Mouse (Mus musculus): ENCODE results near the gene Thoc7.
"Not testable (repeated sequence)": the region's sequence is repeated elsewhere in the genome, so short reads cannot be mapped to it uniquely, and the experiment has no call there.

The Thoc7 gene

DNA sequence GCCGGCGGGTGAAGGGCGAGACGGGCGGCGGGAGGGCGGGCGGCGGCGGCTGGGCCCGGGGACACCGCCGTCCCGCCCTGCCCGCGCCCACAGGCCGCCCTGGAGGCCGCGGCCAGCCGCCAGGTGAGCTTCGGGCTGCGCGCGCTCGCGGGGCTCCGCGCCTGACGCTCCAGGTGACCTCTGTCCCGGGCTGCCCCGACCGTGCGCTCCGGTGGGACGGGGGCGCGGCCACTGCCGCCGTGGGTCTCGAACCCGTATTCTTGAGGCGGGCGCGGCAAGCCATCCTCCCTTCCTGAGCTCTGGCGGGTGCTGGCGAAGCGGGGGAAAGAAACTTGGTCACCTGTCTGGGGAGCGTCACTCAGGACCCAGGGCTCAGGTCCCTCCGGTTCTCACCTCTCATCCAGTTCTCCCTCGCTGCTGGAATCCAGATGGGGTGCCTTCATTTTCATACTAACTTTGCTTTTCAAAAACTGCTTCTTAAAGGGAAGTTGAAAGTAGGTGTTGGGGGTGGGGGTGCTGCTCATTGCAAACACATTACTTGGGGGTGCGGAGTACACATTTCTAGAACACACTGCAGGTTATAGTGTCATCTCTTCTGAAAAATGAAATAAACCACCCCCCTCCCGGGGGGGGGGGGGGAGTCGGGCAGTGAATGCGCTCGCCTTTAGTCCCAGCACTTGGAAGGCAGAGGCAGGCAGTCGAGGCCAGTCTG lies at the start of gene Thoc7, which contains the start of gene Atxn7:
TSS of gene Thoc7 (minus strand) at position 452 of the 712 bp plus-strand sequence.
TSS of gene Atxn7 (plus strand) at position 40 of the 712 bp plus-strand sequence.
- DNase-seq (ENCODE audit: low spot score) = peak; percentile 36

DNA sequence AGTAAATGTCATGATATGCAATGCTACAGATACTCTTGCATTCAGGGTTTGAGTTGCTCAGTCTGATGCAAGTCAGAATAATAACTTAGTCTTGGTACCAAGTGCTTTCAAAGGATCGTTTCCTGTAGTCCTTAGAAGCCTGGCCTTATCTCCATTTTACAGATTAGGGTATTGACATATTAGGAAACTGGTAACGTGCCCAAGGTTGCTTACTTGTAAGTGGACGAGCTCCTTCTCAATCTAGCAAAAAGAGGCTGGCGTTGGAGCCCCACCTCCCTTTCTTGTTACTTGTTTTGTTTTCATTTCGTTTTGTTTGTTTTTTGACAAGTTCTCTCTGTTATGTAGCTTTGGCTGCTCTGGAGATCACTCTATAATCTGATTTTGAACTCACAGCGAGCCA lies 48.1 kb upstream of the Thoc7 start:
- no peak for DNase-seq (ENCODE audit: low spot score)

DNA sequence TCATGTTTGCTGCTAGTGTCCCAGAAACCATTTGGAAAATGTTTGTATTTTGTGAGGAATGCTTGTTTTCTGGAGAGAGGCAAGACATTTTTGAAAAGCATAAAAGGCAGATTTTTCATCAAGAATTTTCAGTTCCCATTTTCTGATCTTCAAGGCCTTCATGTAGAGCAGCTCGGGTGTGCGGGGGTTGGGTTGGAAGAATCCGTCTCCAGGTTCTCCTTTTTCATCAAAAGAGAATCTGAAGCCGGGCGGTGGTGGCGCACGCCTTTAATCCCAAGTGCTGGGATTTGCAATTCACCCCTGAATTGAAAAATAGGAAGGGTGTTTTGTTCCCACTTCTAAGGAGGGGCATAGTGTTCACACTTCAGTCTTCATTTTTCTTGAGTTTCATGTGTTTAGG lies 41.1 kb upstream of the Thoc7 start:
- DNase-seq (ENCODE audit: low spot score) = no peak

DNA sequence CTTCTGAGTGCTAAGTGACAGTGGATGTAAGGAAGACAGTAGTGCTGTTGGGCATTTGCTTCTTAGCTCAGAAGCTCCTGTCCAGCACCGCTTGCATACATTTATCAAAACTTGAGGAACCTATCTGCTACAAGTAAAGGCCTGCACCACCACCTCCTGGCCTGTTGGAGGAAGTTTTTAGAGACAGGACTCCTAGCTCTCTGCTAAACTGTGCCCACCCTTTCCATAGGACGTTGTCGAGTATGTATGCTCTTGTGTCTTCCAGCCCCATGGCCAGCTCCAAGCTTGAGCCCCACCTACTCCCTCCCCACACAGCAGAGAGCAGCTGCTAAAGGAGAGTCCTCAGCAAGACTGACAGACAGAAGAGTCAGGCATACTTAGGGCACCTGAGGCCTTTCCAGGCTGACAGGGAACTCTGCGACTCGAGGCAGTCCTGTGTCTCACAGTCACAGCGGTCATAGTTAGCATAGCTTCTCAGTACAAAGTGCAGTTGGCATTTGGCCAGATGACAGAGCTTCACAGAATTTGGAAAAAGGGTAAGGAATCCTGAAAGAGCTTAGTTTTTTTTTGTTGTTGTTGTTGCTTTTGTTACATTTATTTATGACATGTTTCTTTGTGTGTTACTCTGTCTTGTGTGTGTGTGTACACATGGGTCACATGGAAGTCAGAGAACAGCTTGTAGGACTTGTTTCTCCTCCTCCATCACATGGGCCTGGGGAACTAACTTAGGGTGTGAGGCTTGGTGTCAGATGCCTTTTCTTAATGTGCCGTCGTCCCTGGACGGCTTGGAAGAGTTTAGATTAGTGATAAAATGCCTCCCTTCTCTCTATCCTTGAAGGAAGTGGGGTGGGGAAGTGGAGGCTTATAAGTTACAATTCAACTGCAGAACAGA lies 33.8 kb upstream of the Thoc7 start:
- DNase-seq (ENCODE audit: low spot score) = peak; percentile 26

DNA sequence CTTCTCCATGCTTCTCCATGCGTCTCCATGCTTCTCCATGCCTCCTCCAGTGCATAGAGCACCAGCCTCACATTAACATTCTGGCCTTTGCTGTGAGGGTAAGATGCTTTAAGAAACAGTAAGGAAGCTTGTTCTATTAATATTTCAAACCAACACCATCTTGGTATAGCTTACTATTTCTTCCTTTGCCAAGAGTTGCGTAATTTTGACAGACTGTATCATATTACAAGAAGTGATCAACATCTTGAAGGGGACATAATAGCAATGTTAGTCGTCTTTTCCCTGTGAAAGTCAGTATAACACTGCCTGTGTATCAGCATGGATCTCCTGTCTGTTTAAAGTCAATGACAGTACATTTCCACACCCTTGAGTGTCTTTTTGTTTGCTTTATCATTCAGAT lies 29.1 kb upstream of the Thoc7 start:
- DNase-seq (ENCODE audit: low spot score) = no peak

DNA sequence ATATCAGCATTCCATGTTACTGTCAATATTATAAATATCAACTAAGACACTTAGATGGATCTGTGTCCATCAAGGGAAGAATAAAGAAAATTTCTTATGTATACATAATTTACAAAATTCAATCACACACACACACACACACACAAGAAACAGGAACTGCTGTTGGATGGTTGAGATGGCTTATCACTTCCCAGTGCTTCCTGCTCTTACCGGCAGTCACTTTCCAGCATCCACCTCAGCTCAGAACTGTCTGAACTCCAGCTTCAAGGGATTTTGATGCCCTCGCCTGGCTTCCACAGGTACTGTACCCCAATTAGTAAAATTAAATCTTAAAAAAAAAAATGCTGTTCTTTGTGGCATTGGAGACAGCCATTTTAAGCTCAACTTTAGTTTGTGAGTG lies 26.7 kb upstream of the Thoc7 start:
- DNase-seq (ENCODE audit: low spot score) = no peak

DNA sequence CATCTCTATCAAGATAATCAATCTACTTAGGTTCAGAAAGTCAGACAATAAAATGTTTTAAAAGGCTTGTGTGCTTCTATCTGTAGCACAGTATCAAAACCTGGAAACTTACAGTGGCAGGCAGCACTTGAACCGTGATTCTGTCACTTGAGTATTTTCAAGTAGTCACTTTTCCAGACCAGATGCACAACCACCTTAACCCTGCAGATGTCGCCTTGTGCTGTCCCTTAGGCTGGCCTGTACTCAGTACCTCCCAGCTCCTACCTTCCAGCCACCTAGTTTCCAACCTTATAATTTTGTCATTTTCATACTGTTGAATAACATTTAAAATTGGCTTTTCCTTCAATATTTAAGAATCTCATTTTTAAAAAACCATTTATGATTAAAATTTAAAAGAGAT lies 20.5 kb upstream of the Thoc7 start:
- DNase-seq (ENCODE audit: low spot score) = no peak

DNA sequence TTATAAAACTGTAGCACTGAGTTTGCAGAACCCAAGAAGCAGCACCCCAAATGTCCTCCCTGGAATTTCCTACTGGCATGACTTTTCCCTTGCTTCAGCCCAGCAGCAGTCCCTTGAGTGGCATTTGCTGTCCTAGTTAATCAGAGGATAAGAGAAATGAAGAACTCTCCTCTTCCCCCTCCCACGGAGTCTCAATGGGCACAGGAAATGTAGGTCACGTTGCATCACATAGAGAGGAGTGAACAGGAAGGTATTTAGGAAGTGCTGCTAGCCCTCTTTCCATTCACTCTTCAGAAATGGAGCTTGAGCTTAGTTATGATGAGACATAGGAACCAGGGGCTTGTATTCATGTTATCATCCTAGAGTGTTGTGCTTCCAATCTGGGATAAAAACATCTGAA lies 19.6 kb upstream of the Thoc7 start:
- DNase-seq (ENCODE audit: low spot score) = no peak

DNA sequence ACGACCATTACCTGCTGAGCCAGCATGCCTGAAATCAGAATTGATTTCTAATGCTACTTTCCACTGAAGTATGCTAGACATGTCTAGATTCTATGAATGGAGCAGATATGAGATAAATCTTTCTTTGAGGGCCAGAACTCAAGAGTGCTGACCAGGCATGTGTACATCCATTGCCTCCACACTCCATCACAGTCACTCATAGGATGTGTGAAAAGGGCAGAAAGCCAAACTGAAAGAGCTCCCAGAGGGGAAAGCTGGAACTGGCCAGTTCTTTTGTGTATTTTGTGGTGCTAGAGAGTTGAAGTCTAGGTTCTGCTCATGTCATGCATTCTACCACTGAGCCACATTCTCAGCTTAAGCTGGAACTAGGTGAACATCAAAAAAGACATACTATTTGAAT lies 15.8 kb upstream of the Thoc7 start:
- no peak for DNase-seq (ENCODE audit: low spot score)

DNA sequence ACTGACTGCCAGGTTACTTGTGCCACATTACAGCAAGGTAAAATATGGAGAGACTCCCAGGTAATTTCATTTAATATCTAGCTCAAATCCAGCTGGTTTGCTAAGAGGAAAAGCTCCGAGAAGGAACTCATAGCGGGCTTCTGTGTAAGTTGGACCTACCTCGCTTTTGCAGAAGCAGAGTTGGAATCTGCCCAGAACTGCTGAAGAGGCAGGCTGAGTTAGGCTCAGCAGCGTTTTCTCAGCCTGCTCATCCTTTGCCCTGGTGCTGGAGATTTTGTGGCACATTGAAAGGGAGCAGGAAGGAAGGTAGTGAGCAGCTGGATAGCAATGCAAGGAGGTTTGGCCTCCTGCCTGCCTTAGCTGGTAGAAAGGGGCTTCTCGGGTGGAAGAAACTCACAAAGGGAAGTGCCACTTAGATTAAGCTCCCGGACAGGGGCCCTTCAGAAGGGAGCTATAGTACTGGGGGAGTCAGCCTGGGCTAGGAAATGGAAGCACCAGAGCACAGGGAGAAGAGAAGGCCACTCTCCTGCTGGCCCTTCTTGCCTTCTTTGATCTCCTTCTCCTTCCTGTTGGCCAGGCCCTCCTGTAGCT lies 10.1 kb upstream of the Thoc7 start:
- DNase-seq (ENCODE audit: low spot score) = no peak

DNA sequence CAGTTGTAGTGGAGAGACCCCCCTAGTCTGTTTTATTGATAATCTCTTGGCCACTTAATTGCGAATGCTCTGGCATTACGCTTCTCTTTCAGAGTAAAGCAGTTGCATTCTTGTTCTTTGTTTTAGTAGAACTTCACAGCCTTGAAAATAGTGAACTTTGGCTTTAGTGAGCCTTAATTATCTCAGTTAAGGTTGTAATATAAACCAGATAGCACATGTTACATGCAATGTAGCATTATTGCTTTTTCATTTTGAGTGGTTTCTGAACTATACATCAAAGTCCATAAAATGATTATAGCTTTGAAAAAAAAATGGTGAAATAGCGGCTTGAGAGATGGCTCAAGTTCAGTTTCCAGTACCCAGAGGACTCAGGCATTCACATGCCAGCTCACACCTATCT lies 8.9 kb upstream of the Thoc7 start:
- no peak for DNase-seq (ENCODE audit: low spot score)

DNA sequence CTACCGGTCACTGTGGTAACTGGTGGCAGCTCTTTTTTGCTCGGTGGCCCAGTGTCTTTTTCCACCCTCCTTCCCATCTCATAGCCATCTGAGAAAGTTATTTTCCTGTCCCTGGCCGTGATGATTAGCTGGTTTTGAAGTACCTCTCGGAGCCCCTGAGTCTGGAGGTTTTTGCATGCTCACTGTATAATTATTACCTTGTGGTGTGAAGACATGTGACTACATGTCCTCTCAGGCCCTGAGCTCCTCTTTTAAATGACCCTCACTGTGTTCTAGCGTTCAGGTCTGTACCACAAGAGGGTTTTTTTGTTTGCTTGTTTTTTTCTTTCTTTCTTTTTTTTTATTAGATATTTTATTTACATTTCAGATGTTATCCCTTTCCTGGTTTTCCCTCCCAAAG lies 6.8 kb upstream of the Thoc7 start:
- no peak for DNase-seq (ENCODE audit: low spot score)

DNA sequence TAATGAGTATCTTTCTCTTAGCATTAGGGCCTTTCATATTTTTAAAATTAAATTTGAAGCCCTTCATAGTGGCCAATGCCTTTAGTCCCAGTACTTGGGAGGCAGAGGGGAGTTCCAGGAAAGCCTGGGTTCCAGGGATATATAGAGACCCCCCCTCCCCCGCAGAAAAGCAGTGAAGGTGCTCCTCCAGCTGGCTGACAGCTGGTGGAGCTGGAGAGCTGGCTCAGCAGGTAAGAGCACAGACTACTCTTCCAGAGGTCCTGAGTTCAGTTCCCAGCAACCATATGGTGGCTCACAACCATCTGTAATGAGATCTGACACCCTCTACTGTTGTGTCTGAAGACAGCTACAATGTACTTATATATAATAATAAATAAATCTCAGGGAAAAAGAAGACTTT lies 6.0 kb upstream of the Thoc7 start:
- DNase-seq (ENCODE audit: low spot score) = no peak

DNA sequence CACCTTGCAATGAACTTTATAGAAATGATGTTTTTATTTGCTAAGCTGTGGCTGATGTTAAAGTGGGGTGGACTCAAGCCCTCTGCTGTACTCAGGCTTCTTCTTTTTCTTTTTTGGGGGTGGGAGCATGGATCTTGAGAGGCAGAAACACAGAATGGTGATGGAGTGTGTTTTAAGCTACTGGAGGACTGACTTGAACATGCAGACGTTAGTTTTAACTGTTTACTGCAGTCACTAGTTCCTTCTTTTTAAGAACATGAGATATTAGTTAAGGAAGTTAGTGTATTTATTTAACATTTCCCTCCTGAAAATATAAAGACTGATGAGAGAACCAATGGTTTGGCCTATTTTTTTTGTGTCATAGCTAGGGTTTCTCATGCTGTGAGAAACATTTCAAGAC lies 1.9 kb upstream of the Thoc7 start:
- DNase-seq (ENCODE audit: low spot score) = no peak

DNA sequence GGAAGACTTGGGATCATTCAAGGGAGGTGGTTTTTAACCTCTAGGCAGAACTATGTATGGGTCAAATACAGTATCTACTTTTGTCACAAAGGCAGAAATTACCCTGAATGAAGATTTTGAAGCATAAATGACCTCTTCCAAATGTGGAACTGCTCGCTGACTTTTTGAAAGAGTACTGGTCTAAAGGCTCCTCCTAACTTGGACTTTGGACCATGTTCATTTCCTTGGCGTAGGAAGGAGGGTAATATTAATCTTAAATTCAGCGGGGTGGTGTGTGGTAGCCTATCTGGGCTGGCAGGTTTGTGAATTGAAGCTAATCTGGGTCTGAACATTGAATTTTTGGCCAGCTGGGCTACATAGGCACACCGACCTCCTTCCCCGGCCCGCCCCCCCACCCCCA lies 824 bp upstream of the Thoc7 start:
- DNase-seq (ENCODE audit: low spot score) = no peak

DNA sequence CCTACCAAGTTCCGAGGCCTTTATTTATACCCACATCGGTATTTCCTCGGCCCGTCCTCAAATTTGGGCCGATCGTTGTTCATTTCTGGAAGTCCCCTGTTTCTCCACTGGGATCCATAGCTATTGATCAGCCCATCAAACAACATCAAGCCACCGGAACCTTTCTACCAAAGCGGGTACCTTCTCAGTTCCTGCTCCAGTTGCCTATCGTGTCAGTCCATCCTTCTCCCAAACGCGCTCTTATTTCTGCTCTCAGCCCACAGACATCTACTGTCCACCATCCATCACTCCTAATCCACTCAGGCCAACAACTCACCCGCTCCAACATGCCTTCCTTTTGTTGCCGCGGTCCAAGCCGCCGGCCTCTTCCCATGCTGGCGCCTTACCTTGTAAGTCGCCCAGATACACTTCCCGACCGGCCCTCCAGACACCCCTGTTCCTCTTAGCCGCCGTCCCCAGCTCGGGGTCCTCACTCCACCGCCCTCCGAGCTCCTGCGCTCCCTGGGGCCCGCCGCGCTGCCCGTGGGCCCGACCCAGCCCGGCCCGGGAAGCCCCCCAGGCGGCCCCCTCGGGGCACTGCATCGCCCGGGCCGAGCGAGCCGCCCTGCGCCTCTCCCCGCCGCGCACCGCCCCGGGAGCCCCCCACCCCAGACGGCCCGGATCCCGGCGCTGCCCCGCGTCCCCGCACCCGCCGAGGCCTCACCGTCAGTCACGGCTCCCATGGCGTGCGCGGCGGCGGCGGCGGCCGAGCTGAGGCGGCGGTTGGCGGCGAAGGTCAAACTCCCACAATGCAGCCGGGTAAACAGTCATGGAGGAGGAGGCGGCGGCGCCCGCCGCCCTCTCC lies 948 bp downstream of the Thoc7 start:
- DNase-seq (ENCODE audit: low spot score) = peak; percentile 68

DNA sequence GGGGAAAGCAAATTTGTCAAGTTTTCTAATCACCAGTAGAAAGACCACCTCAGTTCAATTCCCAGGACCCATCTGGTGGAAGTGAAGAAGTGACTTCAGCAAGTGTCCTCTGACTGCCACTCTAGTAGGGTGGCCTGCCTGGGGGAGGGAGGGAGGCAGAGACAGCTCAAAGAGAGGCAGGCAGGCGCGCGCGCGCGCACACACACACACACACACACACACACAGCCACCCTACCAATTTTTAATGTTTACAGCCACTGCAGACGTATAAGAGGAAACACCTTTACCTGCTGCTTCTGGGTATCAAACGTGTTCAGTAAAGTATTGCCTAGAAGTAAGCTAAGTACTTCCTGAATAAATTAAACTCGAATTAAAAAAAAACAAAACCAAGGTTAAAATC lies 1.6 kb downstream of the Thoc7 start:
- DNase-seq (ENCODE audit: low spot score) = no peak

DNA sequence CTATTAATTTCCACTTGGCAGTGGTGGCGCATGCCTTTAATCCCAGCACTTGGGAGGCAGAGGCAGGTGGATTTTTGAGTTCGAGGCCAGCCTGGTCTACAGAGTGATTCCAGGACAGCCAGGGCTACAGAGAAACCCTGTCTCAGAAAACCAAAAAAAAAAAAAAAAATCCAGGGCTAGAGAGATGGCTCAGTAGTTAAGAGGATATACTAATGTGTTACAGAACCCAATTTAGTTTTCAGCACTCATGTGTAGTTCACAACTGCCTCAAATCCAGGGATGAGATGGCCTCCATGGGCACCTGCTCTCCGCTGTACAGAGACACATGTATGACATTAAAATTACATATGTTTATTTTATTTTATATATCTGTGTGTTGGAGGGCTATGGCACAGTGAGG lies 9.5 kb downstream of the Thoc7 start:
- DNase-seq (ENCODE audit: low spot score) = not testable (repeated sequence)

DNA sequence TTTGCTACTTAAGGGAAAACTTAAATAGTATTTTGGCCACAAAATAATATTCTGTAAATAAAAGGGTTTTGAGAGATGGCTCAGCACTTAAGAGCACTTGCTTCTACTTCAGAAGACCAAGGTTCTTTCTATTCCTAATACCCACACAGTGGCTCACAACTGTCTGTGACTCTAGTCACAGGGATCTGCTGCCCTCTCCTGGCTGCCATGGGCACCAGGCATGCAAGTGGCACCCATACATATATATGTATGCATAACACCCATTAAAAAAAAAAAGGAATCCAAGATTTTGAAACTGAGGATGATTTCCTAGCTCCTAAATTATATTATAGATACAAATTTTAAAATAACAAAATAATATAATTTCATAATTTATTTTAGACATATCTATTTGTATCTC lies 11.3 kb downstream of the Thoc7 start:
- peak; percentile 15 for DNase-seq (ENCODE audit: low spot score)

DNA sequence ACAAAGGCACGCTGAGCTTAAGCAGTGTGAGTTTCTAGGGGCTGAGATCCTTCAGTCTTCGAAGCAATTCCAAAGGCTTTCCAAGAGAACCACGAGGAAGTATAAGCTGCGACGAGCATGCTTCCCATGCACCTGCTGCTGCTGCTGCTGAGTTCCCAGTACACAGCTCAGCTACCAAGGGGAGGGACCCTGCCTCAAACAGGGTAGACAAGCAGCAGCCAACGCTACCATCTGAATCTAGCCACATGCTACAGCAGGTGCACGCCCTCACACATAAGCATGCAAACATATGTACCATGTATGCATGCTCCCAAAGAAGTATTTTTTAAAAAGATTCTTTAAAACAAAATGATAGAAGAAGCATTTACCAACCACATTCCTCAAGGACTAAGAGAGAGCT lies 13.3 kb downstream of the Thoc7 start:
- no peak for DNase-seq (ENCODE audit: low spot score)

DNA sequence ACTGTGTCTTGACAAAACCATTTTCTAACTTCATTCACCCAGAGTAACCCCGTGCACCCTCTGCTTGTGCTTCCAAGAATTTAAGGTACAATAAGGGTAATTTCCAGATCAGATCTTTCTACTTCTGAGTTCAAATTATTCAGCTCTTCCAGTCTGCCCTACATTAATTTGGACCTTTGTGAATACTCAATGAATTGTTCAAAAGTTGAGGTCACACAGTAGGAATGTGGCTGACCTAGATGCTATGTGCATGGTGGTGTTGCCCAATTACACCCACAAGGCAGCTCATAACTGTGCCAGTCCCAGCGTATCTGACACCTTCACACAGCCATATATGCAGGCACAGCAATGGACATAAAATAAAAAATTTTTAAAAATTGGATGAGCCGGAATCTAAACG lies 17.0 kb downstream of the Thoc7 start:
- DNase-seq (ENCODE audit: low spot score) = no peak

DNA sequence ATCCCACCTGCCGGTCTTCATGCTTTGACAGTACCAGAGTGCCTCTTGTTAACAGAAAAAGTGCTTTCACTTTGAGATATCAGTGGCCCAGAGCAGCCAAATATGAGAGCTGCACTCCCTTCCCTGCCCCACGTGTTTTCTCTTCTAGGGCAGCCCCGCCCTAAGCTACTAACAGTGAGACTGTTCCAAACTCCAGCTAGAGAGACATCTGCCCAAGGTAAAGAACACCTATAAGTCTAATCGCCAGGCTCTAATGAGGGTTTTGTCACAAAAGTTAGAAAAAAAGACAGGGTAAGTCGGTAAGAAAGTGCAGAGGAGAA lies 27.6 kb downstream of the Thoc7 start:
- no peak for DNase-seq (ENCODE audit: low spot score)

Measured in urinary bladder, postnatal 14 days (tissue).